Mouse (Mus musculus) kidney, postnatal 4 days (tissue): ENCODE results near the gene Zfp710.
A peak's percentile ranks its signal among the peaks of the same experiment; 100 is the strongest.
"Not testable (repeated sequence)": the region's sequence is repeated elsewhere in the genome, so short reads cannot be mapped to it uniquely, and the experiment has no call there.

ENCODE experiments used
- DNase-seq, 2 experiments: peaks; one replicate each; pipeline ENCODE4 v3.0.0; 2021; ENCODE audit warnings: mixed read lengths in 2 of 2

Zfp710 gene

GRCm38 (mm10) chr7:80116158-80116557 lies 91.5 kb downstream of the Zfp710 start:
- no peak for DNase-seq

GRCm38 (mm10) chr7:80119198-80119597 lies 94.6 kb downstream of the Zfp710 start:
- no peak for DNase-seq

GRCm38 (mm10) chr7:80121083-80121482 lies 96.5 kb downstream of the Zfp710 start:
- no peak for DNase-seq

GRCm38 (mm10) chr7:80123115-80123514 lies 98.5 kb downstream of the Zfp710 start:
- DNase-seq = no peak

DNA sequence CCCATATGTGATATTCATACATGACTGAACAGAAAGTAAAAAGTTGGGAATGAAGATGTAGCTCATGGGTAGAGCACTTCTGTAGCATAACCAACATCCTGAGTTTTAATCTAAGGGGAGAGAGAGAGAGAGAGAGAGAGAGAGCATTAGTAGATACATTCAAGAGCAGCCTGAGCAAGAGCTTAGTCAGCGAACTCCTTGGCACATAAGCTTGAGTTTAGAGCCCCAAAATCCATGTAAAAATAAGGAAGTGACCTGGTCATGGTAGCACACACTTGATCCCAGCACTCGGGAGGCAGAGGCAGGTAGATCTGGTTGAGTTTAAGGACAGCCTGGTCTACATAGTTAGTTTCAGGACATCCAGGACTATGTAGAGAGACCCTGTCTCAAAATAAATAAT lies 99.1 kb downstream of the Zfp710 start:
- no peak for DNase-seq

GRCm38 (mm10) chr7:80129278-80129677 lies 104.7 kb downstream of the Zfp710 start:
- DNase-seq = no peak

GRCm38 (mm10) chr7:80130344-80131055 lies 105.9 kb downstream of the Zfp710 start:
- no peak for DNase-seq

- not testable (repeated sequence) for DNase-seq
Observed at GRCm38 (mm10) chr7:80131315-80131714, 106.7 kb downstream of the Zfp710 start.

DNA sequence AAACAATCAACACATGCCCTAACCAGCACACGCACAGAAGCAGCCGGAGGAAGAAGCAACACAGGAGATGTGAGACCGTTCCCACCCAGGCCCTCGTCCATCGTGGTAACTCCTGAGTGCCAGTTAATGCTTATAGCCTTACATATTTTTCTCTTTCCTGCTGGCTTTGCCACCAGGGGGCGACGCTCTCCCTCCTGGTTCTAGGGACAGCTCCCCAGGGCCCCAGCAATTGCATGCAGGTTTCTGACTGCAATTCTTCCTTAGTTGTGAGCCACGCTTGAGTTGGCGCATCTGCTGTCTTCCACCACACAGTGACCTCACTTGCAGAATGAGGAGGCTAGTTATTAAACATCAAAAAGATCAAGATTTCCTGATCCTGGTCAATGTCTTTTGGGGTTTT lies 107.9 kb downstream of the Zfp710 start:
- DNase-seq = peak; percentile 81 to 84

DNA sequence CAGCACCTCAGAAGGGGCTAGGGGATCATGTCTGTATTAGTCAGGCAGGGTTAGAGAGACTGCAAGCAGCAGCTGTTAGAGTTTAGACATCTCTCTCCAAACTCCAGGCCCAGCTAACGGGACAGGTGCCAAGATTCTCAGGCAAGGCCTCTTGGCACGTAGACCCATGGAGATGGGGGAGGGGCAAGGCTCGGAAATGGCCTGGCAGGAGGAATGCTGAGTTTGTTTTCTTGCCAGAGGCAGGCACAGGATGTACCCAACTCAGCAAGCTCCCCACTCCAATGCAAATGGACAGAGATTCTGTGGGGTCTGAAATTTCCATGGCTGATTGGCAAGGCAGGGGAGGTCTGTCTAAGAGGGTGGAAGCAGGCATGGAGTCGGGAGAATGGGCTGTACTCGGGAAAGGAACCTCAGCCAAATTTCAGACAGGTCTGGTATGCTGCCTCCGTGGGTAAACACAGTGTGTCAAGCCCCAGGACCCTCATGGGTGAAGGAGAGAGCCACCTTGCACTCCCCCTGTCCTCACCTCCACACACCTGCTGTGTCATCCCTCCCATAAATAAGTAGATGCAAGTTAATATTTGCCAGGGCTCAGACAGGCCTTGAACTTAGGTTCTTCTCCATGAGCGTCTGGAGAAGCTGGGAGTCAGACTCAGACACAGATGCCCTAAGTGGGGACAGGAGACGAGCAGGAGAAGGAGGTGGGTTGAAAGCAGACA lies 110.0 kb downstream of the Zfp710 start:
- DNase-seq = peak; percentile 82 to 89

- DNase-seq = no peak
Observed at GRCm38 (mm10) chr7:80135173-80135532, 110.5 kb downstream of the Zfp710 start.

GRCm38 (mm10) chr7:80138375-80138774 lies 113.8 kb downstream of the Zfp710 start:
- no peak for DNase-seq

- peak; percentile 85 to 87 for DNase-seq
Observed at GRCm38 (mm10) chr7:80140815-80141214, 116.2 kb downstream of the Zfp710 start.
